Mouse (Mus musculus) heart, embryonic 11.5 days (tissue): ENCODE measurements around the gene Cntfr. TPM values are rescaled to one million over a fixed set of nuclear protein-coding genes. Genes with fewer than 3 reads are reported as not detected.
"Not testable (repeated sequence)": the region's sequence is repeated elsewhere in the genome, so short reads cannot be mapped to it uniquely, and the experiment has no call there.

Experiments used
- ATAC-seq: fragments of 200-750 bp; cut with Nextera tagmentation; replicated peaks from 2 replicates; pipeline ENCODE4 v1.8.0; 2017; ENCODE audit warnings: moderate library complexity; ENCODE audit not compliant: insufficient number of reproducible peaks, low FRiP score, low TSS enrichment
- H3K27ac ChIP-seq: fragments of 300-500 bp; sonication (generic); 2 replicates; pipeline ENCODE4 v1.5.1; 2014; ENCODE audit warnings: mild to moderate bottlenecking, low read depth, low read length
- H3K27me3 ChIP-seq: fragments of 300-500 bp; sonication (generic); 2 replicates; pipeline ENCODE4 v1.6.1; 2014; ENCODE audit warnings: mild to moderate bottlenecking, low read length, mixed read lengths; ENCODE audit not compliant: control insufficient read depth, insufficient read depth
- H3K36me3 ChIP-seq: fragments of 300-500 bp; sonication (generic); 2 replicates; pipeline ENCODE4 v1.6.1; 2014; ENCODE audit warnings: mild to moderate bottlenecking, low read length, moderate library complexity, mixed read lengths; ENCODE audit not compliant: control insufficient read depth, insufficient read depth
- H3K4me1 ChIP-seq: fragments of 300-500 bp; sonication (generic); 2 replicates; pipeline ENCODE4 v1.6.1; 2014; ENCODE audit warnings: low read length; ENCODE audit not compliant: control insufficient read depth, insufficient read depth
- H3K4me2 ChIP-seq: fragments of 300-500 bp; sonication (generic); 2 replicates; pipeline ENCODE4 v1.6.1; 2014; ENCODE audit warnings: mild to moderate bottlenecking, moderate library complexity
- H3K4me3 ChIP-seq: fragments of 300-500 bp; sonication (generic); 2 replicates; pipeline ENCODE4 v1.5.1; 2014; ENCODE audit warnings: low read depth, low read length
- H3K9ac ChIP-seq: fragments of 300-500 bp; sonication (generic); 2 replicates; pipeline ENCODE4 v1.6.1; 2014; ENCODE audit warnings: mild to moderate bottlenecking, low read depth, low read length, moderate library complexity
- H3K9me3 ChIP-seq: fragments of 300-500 bp; sonication (generic); replicated peaks from 2 replicates; pipeline ENCODE4 v1.6.1; 2016; ENCODE audit warnings: low read length; ENCODE audit not compliant: control insufficient read depth
- WGBS: fragments of 180-500 bp; shearing (Covaris S2); extraction: QIAGEN DNeasy Blood & Tissue Kit; methylation state at CpG from one replicate; pipeline ENCODE4 v1.1.7; 2014; ENCODE audit not compliant: insufficient replicate concordance; 5-methylcytosine and 5-hydroxymethylcytosine counted together
- polyA plus RNA-seq: library from polyadenylated mRNA; unstranded; fragments of >200 nt; fragmentation: Nextera tagmentation; extraction: Ambion mirVana; gene quantifications from 2 replicates; pipeline ENCODE4 v1.2.1, GENCODE M21; 2014

Cntfr gene
- polyA plus RNA-seq, 1 experiment from 2014 or later, result 4.1 TPM

DNA sequence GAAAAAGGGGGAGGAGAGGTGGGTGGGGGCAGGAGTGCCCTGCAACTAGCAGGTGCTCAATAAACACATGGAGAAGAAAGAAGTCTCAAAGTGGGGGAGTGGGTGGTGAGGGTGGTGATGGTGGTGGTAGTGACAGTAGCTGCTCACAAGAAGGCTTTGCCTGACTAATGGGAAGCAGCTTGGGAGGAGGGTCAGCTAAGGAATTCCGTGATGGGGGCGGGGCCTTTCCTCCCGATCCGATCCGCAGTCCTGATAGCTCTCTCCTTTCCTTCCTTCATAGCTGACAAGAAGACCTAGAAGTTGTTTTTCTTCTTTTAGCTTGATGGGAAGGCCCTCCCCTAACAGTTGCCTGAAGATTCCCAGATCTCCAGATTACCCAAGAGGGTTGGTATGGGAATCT, 7.8 kb upstream of the Cntfr start:
- no peak for ATAC-seq

GRCm38 (mm10) chr4:41702226-41702625, 5.3 kb upstream of the Cntfr start:
- not testable (repeated sequence) for H3K27ac ChIP-seq, H3K36me3 ChIP-seq, H3K4me1 ChIP-seq, H3K4me3 ChIP-seq, H3K9me3 ChIP-seq, H3K4me2 ChIP-seq, H3K9ac ChIP-seq, ATAC-seq
- peaks cover 25% of the 10 kb centered on the region for H3K27me3 ChIP-seq
- 54% methylated on average over 2 of the region's 2 CpGs for WGBS

More for the DNA sequence above, 7.8 kb upstream of the Cntfr start:
- H3K4me1 ChIP-seq, result 0 out of 2 replicates have a peak, but pooled peaks cover 2% of the 10 kb centered on the region
- no peak overlapping the region for H3K4me3 ChIP-seq
- peaks cover 28% of the 10 kb centered on the region for H3K27me3 ChIP-seq
- H3K36me3 ChIP-seq, result no peaks in the 10 kb centered on the region
- WGBS, result 2% methylated on average over 5 of the region's 5 CpGs
- H3K4me2 ChIP-seq, result no peak overlapping the region
- no peak overlapping the region for H3K9ac ChIP-seq
- H3K27ac ChIP-seq, result no peak overlapping the region
- no peaks in the 10 kb centered on the region for H3K9me3 ChIP-seq

- H3K27ac ChIP-seq, H3K36me3 ChIP-seq, H3K4me3 ChIP-seq, ATAC-seq, H3K9me3 ChIP-seq, H3K4me2 ChIP-seq, H3K4me1 ChIP-seq, H3K9ac ChIP-seq, H3K27me3 ChIP-seq: not testable (repeated sequence)
- 66% methylated on average over 5 of the region's 8 CpGs for WGBS
Observed at GRCm38 (mm10) chr4:41700224-41700623, 3.3 kb upstream of the Cntfr start.

GRCm38 (mm10) chr4:41699783-41700182, 2.9 kb upstream of the Cntfr start, which contains the start of gene Il11ra1:
TSS of gene Il11ra1 (plus strand) at chr4:41699989.
- not testable (repeated sequence) for H3K4me2 ChIP-seq

DNA sequence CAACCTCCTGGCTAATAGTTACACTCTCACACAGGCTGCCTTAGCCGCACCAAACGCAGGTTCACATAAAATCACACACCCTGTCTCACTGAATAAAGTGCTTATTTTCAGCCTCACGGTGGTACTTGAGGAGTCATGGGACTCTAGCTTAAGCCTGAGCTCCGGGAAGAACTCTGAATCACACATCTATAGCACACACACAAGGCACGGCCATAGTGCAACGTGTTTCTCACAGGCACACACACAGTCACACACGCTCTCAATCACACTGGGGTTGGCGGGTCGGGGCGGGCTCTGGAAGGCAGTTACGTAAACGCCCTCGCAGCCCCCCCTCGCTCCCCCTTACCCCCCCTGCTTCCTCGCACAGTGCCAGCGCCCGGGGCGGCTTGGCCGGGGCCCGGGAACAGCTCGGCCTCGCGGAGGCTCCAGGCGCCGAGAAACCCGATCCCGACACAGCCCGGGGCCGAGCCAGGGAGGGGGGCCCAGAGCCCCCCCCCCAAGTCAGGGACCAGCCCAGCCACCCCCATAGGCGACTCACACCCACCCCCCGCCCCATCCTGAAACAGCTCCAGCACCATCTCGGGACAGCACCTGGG, 1.6 kb upstream of the Cntfr start:
- not testable (repeated sequence) for H3K9me3 ChIP-seq, H3K9ac ChIP-seq, ATAC-seq, H3K4me3 ChIP-seq, H3K36me3 ChIP-seq, H3K27ac ChIP-seq, H3K4me1 ChIP-seq, H3K27me3 ChIP-seq
- peak overlapping the region; percentile 34 for H3K4me2 ChIP-seq
- 9% methylated on average over 19 of the region's 32 CpGs for WGBS

More at GRCm38 (mm10) chr4:41699783-41700182, 2.9 kb upstream of the Cntfr start, which contains the start of gene Il11ra1:
- not testable (repeated sequence) for H3K9ac ChIP-seq, H3K36me3 ChIP-seq, H3K9me3 ChIP-seq, H3K4me3 ChIP-seq, H3K4me1 ChIP-seq, H3K27me3 ChIP-seq, ATAC-seq, H3K27ac ChIP-seq
- 70% methylated on average over 9 of the region's 10 CpGs for WGBS

DNA sequence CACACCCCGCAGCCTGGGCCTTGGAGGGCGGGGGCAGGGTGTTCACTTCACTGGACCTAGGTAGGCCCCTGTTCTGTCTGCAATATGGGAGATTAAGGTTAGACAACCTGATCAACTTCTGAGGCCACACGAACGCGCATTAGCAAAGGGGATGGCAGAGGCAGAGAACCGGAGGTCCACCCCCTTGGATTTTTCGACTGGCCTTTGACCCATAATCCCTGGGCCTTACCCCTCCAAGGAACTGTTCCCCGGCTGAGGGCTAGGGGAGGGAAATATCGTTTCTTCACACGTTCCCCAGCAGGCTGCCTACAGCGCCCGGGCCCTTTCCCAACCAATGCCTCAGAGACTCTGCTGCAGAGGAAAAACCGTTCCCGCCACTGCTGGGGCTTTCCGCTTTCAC, 437 bp downstream of the Cntfr start:
- H3K36me3 ChIP-seq, H3K4me3 ChIP-seq, H3K9me3 ChIP-seq, H3K27me3 ChIP-seq, ATAC-seq, H3K4me1 ChIP-seq, H3K27ac ChIP-seq, H3K9ac ChIP-seq, H3K4me2 ChIP-seq: not testable (repeated sequence)
- whole genome bisulfite sequencing, result 9% methylated on average over 11 of the region's 15 CpGs

- not testable (repeated sequence) for H3K4me3 ChIP-seq, ATAC-seq
- peak overlapping the region; percentile 45 for H3K4me2 ChIP-seq
Observed at GRCm38 (mm10) chr4:41695800-41696199, 1.1 kb downstream of the Cntfr start.

DNA sequence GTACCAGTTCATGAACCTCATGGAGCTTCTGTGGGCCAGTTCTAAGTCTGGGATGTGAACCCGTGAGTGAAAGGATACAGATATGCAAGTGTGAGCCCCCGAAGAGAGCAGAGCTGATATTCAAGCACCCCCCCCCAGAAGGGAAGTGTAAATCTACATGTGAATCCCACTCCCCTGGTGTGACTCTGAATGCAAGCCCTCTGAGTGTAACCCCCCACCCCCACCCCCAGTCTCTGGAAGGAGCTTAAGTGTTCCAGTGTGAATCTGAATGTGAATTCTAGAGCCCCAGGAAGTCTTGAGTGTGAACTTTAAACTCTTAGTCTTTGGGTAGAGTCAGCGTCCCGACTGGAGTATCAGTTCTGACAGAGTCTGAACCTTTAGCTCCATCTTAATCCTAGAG, 3.4 kb downstream of the Cntfr start:
- 4% methylated on average over 4 of the region's 4 CpGs for WGBS
- H3K4me2 ChIP-seq, H3K9me3 ChIP-seq, H3K4me1 ChIP-seq, H3K36me3 ChIP-seq, H3K9ac ChIP-seq, ATAC-seq, H3K27ac ChIP-seq, H3K27me3 ChIP-seq, H3K4me3 ChIP-seq: not testable (repeated sequence)

More at GRCm38 (mm10) chr4:41695800-41696199, 1.1 kb downstream of the Cntfr start:
- not testable (repeated sequence) for H3K9ac ChIP-seq, H3K9me3 ChIP-seq, H3K36me3 ChIP-seq, H3K27me3 ChIP-seq, H3K4me1 ChIP-seq, H3K27ac ChIP-seq
- WGBS, result 3% methylated on average over 12 of the region's 38 CpGs

DNA sequence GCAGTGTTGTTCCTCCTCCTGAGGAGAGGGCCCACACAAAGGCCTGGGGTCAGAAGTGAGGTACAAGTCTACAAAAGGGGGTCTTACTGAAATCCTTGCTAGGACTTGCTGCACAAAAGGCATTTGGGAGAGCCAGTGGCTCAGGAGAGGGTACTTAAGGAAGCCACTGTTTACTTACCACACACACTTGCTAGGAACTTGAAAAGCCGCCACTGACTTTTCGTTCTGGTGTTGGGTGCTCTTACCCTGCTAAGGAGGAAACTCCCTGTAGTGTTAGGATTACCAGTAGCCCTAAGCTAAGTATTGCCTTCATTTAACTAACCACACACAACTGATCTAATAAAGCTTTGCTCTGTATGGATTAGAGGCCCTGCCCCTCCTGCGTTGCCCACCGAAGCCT, 6.9 kb downstream of the Cntfr start:
- H3K36me3 ChIP-seq, H3K4me2 ChIP-seq, H3K27me3 ChIP-seq, H3K9me3 ChIP-seq, H3K27ac ChIP-seq, H3K9ac ChIP-seq, H3K4me3 ChIP-seq, ATAC-seq, H3K4me1 ChIP-seq: not testable (repeated sequence)
- no CpG with 5 or more reads among the region's 4 CpGs for WGBS
